Mouse (Mus musculus) erythroblast, embryonic 14.5 days (primary cell): ENCODE data around the gene Dab1.

Source experiments
- GATA1 ChIP-seq: IDR thresholded peaks from 2 replicates; pipeline ENCODE4 v1.6.1; 2012; ENCODE audit warnings: low read length, inconsistent platforms, mixed read lengths
- TAL1 ChIP-seq: IDR thresholded peaks from 3 replicates; pipeline ENCODE4 v1.6.1; 2012; ENCODE audit warnings: low read length, inconsistent platforms, mixed read lengths

DNA sequence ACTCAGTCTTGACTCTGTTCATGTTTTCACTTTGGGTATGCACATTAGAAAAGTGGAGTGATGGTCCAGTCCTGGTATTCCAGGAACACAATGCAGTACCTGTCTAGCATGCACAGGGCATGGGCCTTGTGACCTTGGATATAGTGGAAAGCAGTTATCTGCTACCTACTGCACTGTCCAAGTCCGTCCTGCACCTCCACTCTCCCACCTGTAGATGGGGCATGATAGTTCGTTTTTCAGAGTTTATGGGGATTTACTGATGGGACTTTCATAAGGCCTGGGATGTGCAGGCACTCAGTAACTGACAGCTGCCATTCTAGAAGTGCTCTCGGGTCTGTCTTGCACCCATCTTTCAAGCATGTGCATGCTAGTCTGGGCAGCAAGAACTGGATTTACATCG, 951.4 kb downstream of the Dab1 start:
- no peak for TF ChIP-seq GATA1
- no peak for TF ChIP-seq TAL1
